Mouse (Mus musculus): ENCODE results near the gene Mllt3. TPM values are rescaled to one million over a fixed set of nuclear protein-coding genes. Genes with fewer than 3 reads are reported as not detected.

Mllt3 gene
- total and polyA plus RNA-seq, 2 experiments from 2014 or later, result 24.8 to 57.8 TPM

DNA sequence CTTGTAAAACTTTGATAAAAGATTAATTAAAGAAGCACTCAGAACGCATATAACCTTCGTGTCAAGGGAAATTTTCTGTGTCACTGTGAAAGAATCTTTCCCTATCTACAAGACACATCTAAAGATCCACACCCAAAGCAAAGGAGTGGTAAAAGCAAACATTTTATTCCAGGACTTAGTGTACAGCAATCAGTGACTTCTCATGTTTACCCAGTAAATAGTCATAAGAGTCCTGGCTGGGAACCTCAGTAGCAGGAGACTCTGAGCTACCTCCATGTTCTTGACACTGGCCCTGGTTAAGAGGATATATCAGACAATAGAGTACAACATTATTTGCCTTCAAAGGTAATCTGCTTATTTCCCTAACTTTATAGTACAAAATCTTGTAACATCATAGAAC lies 233.7 kb downstream of the Mllt3 start:
- no peak overlapping the region for H3K4me3 ChIP-seq (ENCODE audit: low read depth, low read length)
- H3K36me3 ChIP-seq (ENCODE audit: insufficient read depth, low read length), result no peaks in the 10 kb centered on the region
- H3K27me3 ChIP-seq (ENCODE audit: insufficient read depth, low read length), result no peaks in the 10 kb centered on the region
- ATAC-seq (ENCODE audit: low FRiP score) (no peak), DNase-seq (ENCODE audit: low spot score) (no peak)
- no peak overlapping the region for H3K27ac ChIP-seq (ENCODE audit: low read depth, low read length)
- no peak overlapping the region for H3K9ac ChIP-seq (replicated peaks; ENCODE audit: low read length, poor library complexity, severe bottlenecking)
- TF ChIP-seq CTCF (IDR thresholded peaks at IDR 0.05), result no peak
- H3K9me3 ChIP-seq (ENCODE audit: low read length), result no peaks in the 10 kb centered on the region
- no peaks in the 10 kb centered on the region; the same call in 1 of the 2 replicates for H3K4me1 ChIP-seq (ENCODE audit: insufficient read depth, low read length)
- 88% methylated on average over 2 of the region's 2 CpGs for WGBS
- H3K4me2 ChIP-seq (ENCODE audit: low read depth, low read length, poor library complexity, severe bottlenecking), result no peak overlapping the region

DNA sequence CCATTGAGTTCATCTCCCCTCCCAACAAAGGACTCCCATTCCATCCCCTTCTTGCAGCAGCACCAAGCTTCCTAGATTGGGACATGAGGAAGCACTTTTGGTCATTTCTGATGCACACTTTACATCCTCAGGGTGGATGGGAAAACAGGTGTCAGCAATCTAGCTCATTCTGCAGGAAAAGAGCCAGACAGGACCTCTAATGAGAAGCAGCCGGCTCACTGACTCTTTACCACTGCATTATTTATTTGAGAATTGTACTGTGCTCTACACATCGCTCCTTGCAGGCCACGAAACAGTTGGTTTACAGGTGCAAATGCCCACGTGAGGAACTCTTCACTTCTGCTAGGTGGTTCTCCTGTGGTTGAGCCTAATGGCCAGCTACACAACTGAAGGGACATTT lies 237.9 kb downstream of the Mllt3 start:
- ATAC-seq (ENCODE audit: low FRiP score), result no peak

DNA sequence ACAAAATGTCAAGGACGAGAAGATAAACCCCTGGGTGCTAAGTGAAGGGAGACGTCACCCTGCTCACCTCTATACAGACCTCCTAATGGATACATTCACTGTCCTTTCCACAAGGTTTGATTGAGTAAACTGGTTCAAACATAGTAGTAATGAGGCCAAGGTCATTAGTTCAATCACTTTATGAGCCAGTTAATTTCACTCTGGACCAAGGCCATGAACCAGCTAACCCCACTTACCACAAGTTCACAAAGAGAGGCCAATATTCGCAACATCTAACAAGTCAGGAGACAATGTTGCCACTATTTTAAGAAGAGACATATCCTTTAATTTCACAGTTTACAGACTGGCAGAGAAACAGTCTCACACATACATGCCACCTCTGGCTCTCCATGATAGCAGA lies 238.9 kb downstream of the Mllt3 start:
- TF ChIP-seq CTCF (IDR thresholded peaks at IDR 0.05), result no peak
- no peak overlapping the region for H3K4me2 ChIP-seq (ENCODE audit: low read depth, low read length, poor library complexity, severe bottlenecking)
- H3K9me3 ChIP-seq (ENCODE audit: low read length), result no peaks in the 10 kb centered on the region
- H3K27ac ChIP-seq (ENCODE audit: low read depth, low read length), result no peak overlapping the region
- H3K27me3 ChIP-seq (ENCODE audit: insufficient read depth, low read length), result no peaks in the 10 kb centered on the region
- ATAC-seq (ENCODE audit: low FRiP score), result no peak
- no peak overlapping the region for H3K4me3 ChIP-seq (ENCODE audit: low read depth, low read length)
- H3K36me3 ChIP-seq (ENCODE audit: insufficient read depth, low read length), result 0 out of 2 replicates have a peak, but pooled peaks cover 3% of the 10 kb centered on the region
- H3K4me1 ChIP-seq (ENCODE audit: insufficient read depth, low read length), result no peaks in the 10 kb centered on the region
- no peak for DNase-seq (ENCODE audit: low spot score)
- WGBS, result 85% methylated on average over 3 of the region's 3 CpGs
- H3K9ac ChIP-seq (replicated peaks; ENCODE audit: low read length, poor library complexity, severe bottlenecking), result no peak overlapping the region

More for the DNA sequence above, 237.9 kb downstream of the Mllt3 start:
- Histone ChIP-seq H3K9me3 (ENCODE audit: low read length) (no peaks in the 10 kb centered on the region), H3K4me3 (ENCODE audit: low read depth, low read length) (no peak overlapping the region), H3K27me3 (ENCODE audit: insufficient read depth, low read length) (no peaks in the 10 kb centered on the region), H3K4me2 (ENCODE audit: low read depth, low read length, poor library complexity, severe bottlenecking) (no peak overlapping the region), H3K27ac (ENCODE audit: low read depth, low read length) (no peak overlapping the region), H3K9ac (replicated peaks; ENCODE audit: low read length, poor library complexity, severe bottlenecking) (no peak overlapping the region), H3K36me3 (ENCODE audit: insufficient read depth, low read length) (0 out of 2 replicates have a peak, but pooled peaks cover 3% of the 10 kb centered on the region), H3K4me1 (ENCODE audit: insufficient read depth, low read length) (no peaks in the 10 kb centered on the region)
- DNase-seq (ENCODE audit: low spot score), result no peak
- no peak for TF ChIP-seq CTCF (IDR thresholded peaks at IDR 0.05)
- 83% methylated on average over 4 of the region's 4 CpGs for WGBS

DNA sequence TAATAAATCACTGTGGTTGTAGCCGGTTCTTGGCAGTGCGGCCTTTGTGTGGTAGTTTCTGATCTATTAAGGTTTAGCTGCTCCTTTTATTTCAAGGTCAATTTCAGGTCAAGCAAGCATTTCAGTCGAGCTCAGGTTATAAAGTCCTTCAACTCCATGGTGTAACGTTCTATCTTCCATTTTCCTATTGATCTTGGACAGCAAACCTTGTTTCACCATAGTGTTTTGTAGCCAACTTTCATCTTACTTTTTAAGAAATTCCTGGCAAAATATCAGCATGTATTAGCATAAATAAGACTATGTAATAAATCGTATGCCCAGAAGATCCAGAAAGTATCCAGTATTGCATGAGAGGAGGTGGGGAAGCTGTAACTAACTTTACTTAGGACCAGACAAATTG lies 240.7 kb downstream of the Mllt3 start:
- Histone ChIP-seq H3K36me3 (ENCODE audit: insufficient read depth, low read length) (0 out of 2 replicates have a peak, but pooled peaks cover 3% of the 10 kb centered on the region), H3K9me3 (ENCODE audit: low read length) (no peaks in the 10 kb centered on the region), H3K9ac (replicated peaks; ENCODE audit: low read length, poor library complexity, severe bottlenecking) (no peak overlapping the region), H3K4me3 (ENCODE audit: low read depth, low read length) (no peak overlapping the region), H3K4me1 (ENCODE audit: insufficient read depth, low read length) (no peaks in the 10 kb centered on the region), H3K4me2 (ENCODE audit: low read depth, low read length, poor library complexity, severe bottlenecking) (no peak overlapping the region), H3K27ac (ENCODE audit: low read depth, low read length) (no peak overlapping the region), H3K27me3 (ENCODE audit: insufficient read depth, low read length) (no peaks in the 10 kb centered on the region)
- no peak for TF ChIP-seq CTCF (IDR thresholded peaks at IDR 0.05)
- ATAC-seq (ENCODE audit: low FRiP score) (no peak), DNase-seq (ENCODE audit: low spot score) (no peak)
- WGBS, result 51% methylated on average over 5 of the region's 5 CpGs

DNA sequence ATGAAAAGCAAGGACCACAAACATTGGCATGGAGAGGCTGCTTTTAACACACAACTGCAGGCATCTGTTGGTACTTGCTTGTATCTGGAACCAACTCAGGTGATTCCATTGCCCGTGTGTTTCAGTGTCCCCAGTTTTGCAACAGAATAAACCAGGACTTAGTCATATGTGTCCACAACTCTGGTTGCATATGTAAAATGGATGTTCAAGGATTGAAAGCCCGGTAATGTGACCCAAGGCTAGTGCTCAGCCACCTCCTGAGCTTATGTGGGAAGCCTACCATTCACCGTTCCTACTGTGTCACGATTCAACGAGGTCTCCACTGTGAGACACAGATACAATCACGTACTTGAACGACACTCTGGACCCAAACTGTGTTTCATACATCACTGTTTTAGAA lies 243.7 kb downstream of the Mllt3 start:
- 82% methylated on average over 7 of the region's 7 CpGs for WGBS
- no peaks in the 10 kb centered on the region for H3K27me3 ChIP-seq (ENCODE audit: insufficient read depth, low read length)
- H3K36me3 ChIP-seq (ENCODE audit: insufficient read depth, low read length), result 0 out of 2 replicates have a peak, but pooled peaks cover 3% of the 10 kb centered on the region
- no peak for TF ChIP-seq CTCF (IDR thresholded peaks at IDR 0.05)
- no peak for ATAC-seq (ENCODE audit: low FRiP score)
- H3K9ac ChIP-seq (replicated peaks; ENCODE audit: low read length, poor library complexity, severe bottlenecking), result no peak overlapping the region
- DNase-seq (ENCODE audit: low spot score), result no peak
- no peak overlapping the region for H3K4me2 ChIP-seq (ENCODE audit: low read depth, low read length, poor library complexity, severe bottlenecking)
- H3K9me3 ChIP-seq (ENCODE audit: low read length), result no peaks in the 10 kb centered on the region
- no peaks in the 10 kb centered on the region for H3K4me1 ChIP-seq (ENCODE audit: insufficient read depth, low read length)
- H3K4me3 ChIP-seq (ENCODE audit: low read depth, low read length), result no peak overlapping the region
- H3K27ac ChIP-seq (ENCODE audit: low read depth, low read length), result no peak overlapping the region

DNA sequence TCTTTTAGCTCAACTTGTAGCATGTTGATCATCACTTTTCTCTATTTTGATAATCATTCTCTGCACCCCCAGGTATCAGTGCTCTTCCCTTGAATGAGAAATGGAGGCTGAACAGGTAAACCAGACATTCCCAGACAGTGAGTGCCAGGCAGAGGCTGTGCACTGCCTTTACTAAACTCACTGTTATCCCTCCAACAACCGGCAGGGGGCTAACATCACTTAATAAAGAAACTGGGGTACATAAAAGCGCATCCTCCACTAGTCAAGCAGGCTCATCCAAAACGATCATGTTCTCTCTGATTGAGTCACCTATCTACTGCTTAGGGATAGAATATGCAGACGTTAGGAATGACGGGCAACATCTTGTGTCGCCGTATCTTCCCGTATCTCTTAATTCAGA lies 244.5 kb downstream of the Mllt3 start:
- DNase-seq (ENCODE audit: low spot score), result peak; percentile 77
- 0 out of 2 replicates have a peak, but pooled peaks cover 3% of the 10 kb centered on the region for H3K36me3 ChIP-seq (ENCODE audit: insufficient read depth, low read length)
- no peaks in the 10 kb centered on the region for H3K9me3 ChIP-seq (ENCODE audit: low read length)
- no peaks in the 10 kb centered on the region for H3K27me3 ChIP-seq (ENCODE audit: insufficient read depth, low read length)
- no peaks in the 10 kb centered on the region for H3K4me1 ChIP-seq (ENCODE audit: insufficient read depth, low read length)
- H3K9ac ChIP-seq (replicated peaks; ENCODE audit: low read length, poor library complexity, severe bottlenecking), result no peak overlapping the region
- ATAC-seq (ENCODE audit: low FRiP score), result no peak; the same call in 1 of the 2 replicates
- H3K27ac ChIP-seq (ENCODE audit: low read depth, low read length), result no peak overlapping the region
- TF ChIP-seq CTCF (IDR thresholded peaks at IDR 0.05), result peak; percentile 79
- no peak overlapping the region for H3K4me2 ChIP-seq (ENCODE audit: low read depth, low read length, poor library complexity, severe bottlenecking)
- no peak overlapping the region for H3K4me3 ChIP-seq (ENCODE audit: low read depth, low read length)
- 68% methylated on average over 8 of the region's 8 CpGs for WGBS

Measured in midbrain, postnatal 0 days (tissue).